Mouse (Mus musculus) brain, embryonic 14.5 days (tissue): ENCODE measurements at regions not wholly inside any gene's neighbourhood (a gene's known extent, or its start where the extent isn't known, plus 50 kb on each side); places are given as distances from the start of the nearest gene placed in this dataset.

Experiments
- CTCF ChIP-seq: fragments of 200-500 bp; IDR thresholded peaks from 2 replicates; pipeline ENCODE4 v1.5.1; 2012; ENCODE audit warnings: inconsistent platforms, mild to moderate bottlenecking, moderate library complexity, borderline replicate concordance; ENCODE audit not compliant: insufficient read depth, insufficient read length; ENCODE audit errors: extremely low read depth
- POLR2A ChIP-seq: fragments of 200-500 bp; IDR thresholded peaks from 2 replicates; pipeline ENCODE4 v1.6.1; 2012; ENCODE audit warnings: mild to moderate bottlenecking, inconsistent platforms, borderline replicate concordance; ENCODE audit not compliant: poor library complexity, insufficient read depth, insufficient read length, severe bottlenecking; ENCODE audit errors: extremely low read depth

DNA sequence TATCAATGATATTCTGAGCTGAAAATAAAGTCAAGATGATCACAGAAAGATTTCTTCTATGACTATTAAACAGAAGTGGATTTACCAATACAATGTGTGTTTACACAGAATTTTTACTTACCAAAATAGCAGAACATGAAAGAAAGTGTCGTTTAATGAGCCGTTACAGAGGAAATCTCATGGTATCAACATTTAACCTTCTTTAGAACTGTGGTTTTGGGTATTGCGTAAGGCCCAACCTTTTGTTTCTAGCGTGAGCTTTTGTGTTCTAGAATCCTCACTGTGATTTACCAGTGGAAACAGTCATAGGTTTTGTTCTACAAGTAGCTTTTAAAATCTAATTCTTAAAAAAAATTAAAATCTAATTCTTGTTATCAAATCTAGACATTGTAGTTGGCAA, 200.0 kb upstream of the Zwint start:
- TF ChIP-seq CTCF (no peak), POLR2A (no peak)
